Mouse (Mus musculus) lung, embryonic 14.5 days (tissue): ENCODE data around the gene Itpkb. TPM values are rescaled to one million over a fixed set of nuclear protein-coding genes. Genes with fewer than 3 reads are reported as not detected.

Experiments
- ATAC-seq: fragments of 200-750 bp; cut with Nextera tagmentation; 2 replicates; pipeline ENCODE4 v1.8.0; 2017; ENCODE audit warnings: mild to moderate bottlenecking, moderate TSS enrichment, moderate library complexity; ENCODE audit not compliant: insufficient read depth
- DNase-seq: peaks from one replicate; pipeline ENCODE4 v3.0.0-alpha.2; 2015
- H3K27ac ChIP-seq: fragments of 300-500 bp; sonication (generic); 2 replicates; pipeline ENCODE4 v1.5.1; 2014; ENCODE audit warnings: low read depth, mild to moderate bottlenecking, moderate library complexity
- H3K27me3 ChIP-seq: fragments of 300-500 bp; sonication (generic); 2 replicates; pipeline ENCODE4 v1.6.1; 2014; ENCODE audit warnings: low read length, control low read depth; ENCODE audit not compliant: insufficient read depth
- H3K36me3 ChIP-seq: fragments of 300-500 bp; sonication (generic); 2 replicates; pipeline ENCODE4 v1.6.1; 2014; ENCODE audit warnings: control low read depth; ENCODE audit not compliant: insufficient read depth
- H3K4me1 ChIP-seq: fragments of 300-500 bp; sonication (generic); 2 replicates; pipeline ENCODE4 v1.6.1; 2014; ENCODE audit warnings: antibody characterized with exemption, control low read depth; ENCODE audit not compliant: insufficient read depth
- H3K4me2 ChIP-seq: fragments of 300-500 bp; sonication (generic); 2 replicates; pipeline ENCODE4 v1.6.1; 2014; ENCODE audit warnings: mild to moderate bottlenecking
- H3K4me3 ChIP-seq: fragments of 300-500 bp; sonication (generic); 2 replicates; pipeline ENCODE4 v1.5.1; 2014; ENCODE audit warnings: low read depth, low read length
- H3K9ac ChIP-seq: fragments of 300-500 bp; sonication (generic); 2 replicates; pipeline ENCODE4 v1.6.1; 2014
- H3K9me3 ChIP-seq: fragments of 300-500 bp; sonication (generic); 2 replicates; pipeline ENCODE4 v1.6.1; 2016; ENCODE audit warnings: low read depth, low read length, control low read depth
- CTCF ChIP-seq: IDR thresholded peaks from 2 replicates; pipeline ENCODE4 v1.5.1; 2016; ENCODE audit warnings: antibody characterized with exemption, low read depth
- WGBS: fragments of 180-500 bp; shearing (Covaris S2); extraction: QIAGEN DNeasy Blood & Tissue Kit; methylation state at CpG from one replicate; pipeline ENCODE4 v1.1.7; 2014; 5-methylcytosine and 5-hydroxymethylcytosine counted together
- polyA plus RNA-seq: library from polyadenylated mRNA; unstranded; fragments of >200 nt; fragmentation: Nextera tagmentation; extraction: Ambion mirVana; gene quantifications from 2 replicates; pipeline ENCODE4 v1.2.1, GENCODE M21; 2014

Itpkb gene
- polyA plus RNA-seq, 1 experiment from 2014 or later, result 9.0 TPM

DNA sequence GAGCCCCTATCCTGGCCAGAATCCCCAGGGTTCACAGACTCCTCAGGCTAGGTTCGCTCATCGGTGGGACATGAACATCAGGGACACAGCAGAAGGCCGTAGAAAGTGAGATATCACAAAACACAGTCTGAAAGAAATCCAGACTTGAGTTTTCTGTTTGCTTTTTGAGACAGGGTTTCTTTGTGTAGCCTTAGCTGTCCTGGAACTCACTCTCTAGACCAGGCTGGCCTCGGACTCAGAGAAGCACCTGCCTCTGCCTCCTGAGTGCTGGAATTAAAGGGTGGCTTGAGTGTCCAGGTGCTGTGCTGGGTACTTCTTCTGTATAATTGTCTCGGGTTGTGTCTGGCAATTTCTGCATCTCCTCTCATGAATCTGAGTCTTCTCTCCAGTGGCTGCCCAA is 14.8 kb downstream of the Itpkb start:
- WGBS, result 85% methylated on average over 5 of the region's 5 CpGs
- no peak overlapping the region for H3K27ac ChIP-seq
- H3K36me3 ChIP-seq, result no peaks in the 10 kb centered on the region
- H3K27me3 ChIP-seq, result no peaks in the 10 kb centered on the region
- no peak overlapping the region for H3K4me2 ChIP-seq
- H3K4me1 ChIP-seq, result no peaks in the 10 kb centered on the region
- no peak for ATAC-seq
- H3K4me3 ChIP-seq, result no peak overlapping the region
- DNase-seq, result no peak
- TF ChIP-seq CTCF, result no peak
- no peaks in the 10 kb centered on the region for H3K9me3 ChIP-seq
- H3K9ac ChIP-seq, result no peak overlapping the region

DNA sequence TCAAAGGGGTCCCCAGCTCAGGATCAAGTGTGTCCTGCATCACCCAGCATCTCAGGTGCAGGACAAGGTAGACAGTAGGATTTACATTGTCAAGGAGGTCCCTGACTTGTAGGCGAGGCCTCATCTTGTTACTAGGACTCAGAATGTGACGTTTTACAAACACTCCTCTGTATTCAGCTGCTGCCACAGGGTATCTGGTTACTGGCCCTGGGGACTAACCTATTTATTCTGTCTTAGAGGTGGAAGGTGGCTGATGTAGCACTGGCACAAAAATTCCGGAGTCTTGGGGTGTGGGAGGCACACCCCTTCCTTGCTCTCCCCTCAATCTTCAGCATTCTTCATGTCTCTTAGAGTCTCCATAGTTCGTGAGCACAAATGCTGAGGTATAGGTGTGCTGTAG is 16.8 kb downstream of the Itpkb start:
- Histone ChIP-seq H3K36me3 (no peaks in the 10 kb centered on the region), H3K4me2 (no peak overlapping the region), H3K4me1 (peaks cover 5% of the 10 kb centered on the region; the same call in 1 of the 2 replicates), H3K27me3 (no peaks in the 10 kb centered on the region), H3K27ac (no peak overlapping the region), H3K4me3 (no peak overlapping the region), H3K9me3 (no peaks in the 10 kb centered on the region), H3K9ac (no peak overlapping the region)
- ATAC-seq, result no peak
- WGBS, result 52% methylated on average over 4 of the region's 4 CpGs
- DNase-seq, result no peak
- TF ChIP-seq CTCF, result no peak

DNA sequence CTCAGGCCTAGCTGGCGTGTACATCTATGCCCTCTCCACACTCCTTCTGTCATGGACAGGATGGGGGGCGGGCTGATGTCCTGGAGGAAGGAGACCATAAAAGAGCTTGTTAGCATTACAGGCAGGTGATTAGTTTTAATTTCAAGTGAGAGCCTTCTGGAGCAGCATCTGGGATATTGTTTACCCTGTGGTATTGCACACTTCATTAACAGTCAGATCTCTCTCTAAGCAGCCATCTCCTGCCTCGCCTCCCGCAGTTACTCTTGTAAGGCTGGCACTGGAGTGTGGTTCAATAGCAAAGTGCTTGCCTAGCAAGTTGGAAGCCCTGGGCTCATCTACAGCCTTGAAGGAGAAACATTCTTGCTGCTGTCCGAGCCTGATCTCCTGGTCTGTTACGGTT is 17.6 kb downstream of the Itpkb start:
- no peak for TF ChIP-seq CTCF
- H3K4me3 ChIP-seq, result no peak overlapping the region
- no peak overlapping the region for H3K9ac ChIP-seq
- H3K27me3 ChIP-seq, result no peaks in the 10 kb centered on the region
- DNase-seq (no peak), ATAC-seq (no peak)
- no peak overlapping the region for H3K27ac ChIP-seq
- WGBS, result 79% methylated on average over 6 of the region's 6 CpGs
- no peaks in the 10 kb centered on the region for H3K9me3 ChIP-seq
- H3K4me1 ChIP-seq, result peaks cover 5% of the 10 kb centered on the region; the same call in 1 of the 2 replicates
- H3K36me3 ChIP-seq, result no peaks in the 10 kb centered on the region
- no peak overlapping the region for H3K4me2 ChIP-seq

DNA sequence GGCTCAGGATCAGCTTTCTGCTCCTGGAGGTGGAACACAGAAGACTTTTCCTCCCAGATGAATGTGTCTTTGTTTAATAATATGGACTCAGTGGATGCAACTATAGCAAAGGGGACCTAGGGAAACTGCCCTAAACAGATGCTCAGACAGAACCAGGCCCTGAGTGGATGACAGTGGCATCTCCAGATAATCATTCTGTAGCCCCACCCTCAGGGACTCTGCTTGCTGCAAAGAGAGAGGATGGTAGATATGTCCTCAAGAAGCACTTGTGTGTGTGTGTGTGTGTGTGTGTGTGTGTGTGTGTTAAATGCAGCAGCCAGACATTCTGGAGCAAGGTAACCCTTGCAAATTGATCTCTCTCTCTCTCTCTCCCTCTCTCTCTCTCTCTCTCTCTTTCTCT is 18.8 kb downstream of the Itpkb start:
- Histone ChIP-seq H3K9me3 (no peaks in the 10 kb centered on the region), H3K4me1 (peaks cover 10% of the 10 kb centered on the region), H3K4me2 (no peak overlapping the region), H3K27me3 (no peaks in the 10 kb centered on the region), H3K9ac (no peak overlapping the region), H3K27ac (no peak overlapping the region), H3K36me3 (no peaks in the 10 kb centered on the region), H3K4me3 (no peak overlapping the region)
- ATAC-seq (no peak), DNase-seq (no peak)
- no peak for TF ChIP-seq CTCF

DNA sequence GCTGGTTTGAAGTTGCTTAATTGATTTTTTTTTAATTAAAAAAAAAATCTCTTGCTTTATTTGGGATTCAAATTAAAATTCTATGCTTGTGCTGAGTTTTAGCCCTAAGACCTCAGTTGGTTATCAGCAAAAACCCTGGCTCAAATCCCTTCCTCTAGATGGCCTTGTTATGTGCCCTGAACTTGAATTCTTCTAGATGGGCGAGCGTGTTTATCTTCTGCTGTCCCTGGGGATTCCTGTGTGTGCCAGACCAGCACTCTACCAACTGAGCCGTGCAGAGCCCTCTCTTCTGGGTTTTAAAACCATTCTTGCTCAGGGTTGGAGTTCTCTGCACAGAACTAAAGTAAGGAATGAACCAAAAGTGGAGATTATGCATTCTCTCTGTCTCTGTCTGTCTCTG is 22.0 kb downstream of the Itpkb start:
- H3K27me3 ChIP-seq, result no peaks in the 10 kb centered on the region
- no peak for DNase-seq
- WGBS, result 36% methylated on average over 3 of the region's 3 CpGs
- no peak overlapping the region for H3K4me2 ChIP-seq
- no peak for ATAC-seq
- peaks cover 13% of the 10 kb centered on the region for H3K4me1 ChIP-seq
- TF ChIP-seq CTCF, result no peak
- H3K27ac ChIP-seq, result no peak overlapping the region
- H3K9me3 ChIP-seq, result no peaks in the 10 kb centered on the region
- H3K4me3 ChIP-seq, result no peak overlapping the region
- no peaks in the 10 kb centered on the region for H3K36me3 ChIP-seq
- H3K9ac ChIP-seq, result no peak overlapping the region

DNA sequence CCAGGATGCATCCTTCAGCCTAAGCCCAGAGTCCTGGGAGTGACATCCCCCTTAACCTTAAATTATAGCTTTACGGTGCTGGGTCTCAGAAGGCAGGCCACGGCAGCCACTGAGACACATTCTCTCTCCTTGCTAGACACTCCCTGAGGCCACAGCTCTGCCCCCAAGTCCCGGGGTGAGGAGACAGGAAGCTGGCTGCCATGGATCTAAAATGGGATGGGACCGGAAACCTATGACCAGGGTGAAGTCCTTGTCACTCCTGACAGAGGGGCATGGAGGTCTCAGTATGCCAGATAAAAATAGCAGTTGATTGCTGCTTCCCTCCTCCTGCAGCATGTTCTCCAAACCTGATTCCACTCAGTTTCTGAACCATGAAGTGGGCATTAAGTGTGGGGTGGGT is 23.8 kb downstream of the Itpkb start:
- H3K4me3 ChIP-seq, result no peak overlapping the region
- H3K9ac ChIP-seq, result no peak overlapping the region
- ATAC-seq (no peak), DNase-seq (no peak)
- no peaks in the 10 kb centered on the region for H3K27me3 ChIP-seq
- no peak for TF ChIP-seq CTCF
- H3K4me1 ChIP-seq, result peaks cover 13% of the 10 kb centered on the region
- no peak overlapping the region for H3K27ac ChIP-seq
- no peak overlapping the region for H3K4me2 ChIP-seq
- no peaks in the 10 kb centered on the region for H3K9me3 ChIP-seq
- no peaks in the 10 kb centered on the region for H3K36me3 ChIP-seq
- WGBS, result 58% methylated on average over 4 of the region's 4 CpGs

DNA sequence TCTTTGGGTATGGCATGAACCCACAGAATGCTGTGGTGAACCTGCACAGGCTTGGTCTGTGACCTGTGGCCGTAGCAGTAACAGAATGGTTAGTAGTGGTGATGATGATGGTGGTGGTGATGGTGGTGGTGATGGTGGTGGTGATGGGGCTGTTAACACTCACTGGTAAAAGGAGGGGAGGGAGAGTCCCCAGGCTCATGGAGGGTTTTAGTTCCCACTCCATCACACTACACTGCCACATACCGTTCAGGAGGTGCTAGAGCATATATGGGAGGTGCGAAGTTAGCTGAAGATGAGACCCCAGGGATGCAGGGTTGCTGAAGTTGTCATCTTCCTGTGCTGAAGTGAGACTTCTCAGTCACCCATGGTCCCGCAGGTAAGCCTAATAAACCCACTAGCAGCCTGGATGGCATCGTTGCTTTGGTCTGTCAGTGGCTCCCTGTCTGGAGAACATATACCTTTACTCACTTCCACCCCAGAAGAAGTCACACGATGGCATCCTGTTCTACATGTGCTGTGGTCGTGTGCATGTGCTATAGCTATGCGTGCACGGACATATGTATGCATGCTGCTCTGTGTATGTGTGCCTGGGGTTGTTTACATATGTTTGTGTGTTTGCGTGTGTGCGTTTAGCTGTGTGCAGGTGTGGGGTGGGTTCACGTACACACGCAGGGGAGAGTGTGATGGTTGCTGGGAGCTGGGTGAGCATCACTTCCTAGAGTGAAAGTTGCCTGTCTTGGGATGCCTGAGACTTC is 24.9 kb downstream of the Itpkb start:
- H3K4me1 ChIP-seq, result peaks cover 13% of the 10 kb centered on the region

More for the DNA sequence above, 24.9 kb downstream of the Itpkb start:
- no peaks in the 10 kb centered on the region for H3K9me3 ChIP-seq
- H3K9ac ChIP-seq, result 0 out of 2 replicates have a peak overlapping the region, but pooled peaks have one; percentile 0
- DNase-seq (no peak), ATAC-seq (no peak)
- H3K27me3 ChIP-seq, result no peaks in the 10 kb centered on the region
- no peak for TF ChIP-seq CTCF
- H3K4me3 ChIP-seq, result no peak overlapping the region
- H3K27ac ChIP-seq, result no peak overlapping the region
- H3K4me2 ChIP-seq, result no peak overlapping the region
- no peaks in the 10 kb centered on the region for H3K36me3 ChIP-seq
- WGBS, result 83% methylated on average over 13 of the region's 13 CpGs
